Comparison of ENCODE assay signal across 21 mouse cellular contexts in the genomic region with DNA sequence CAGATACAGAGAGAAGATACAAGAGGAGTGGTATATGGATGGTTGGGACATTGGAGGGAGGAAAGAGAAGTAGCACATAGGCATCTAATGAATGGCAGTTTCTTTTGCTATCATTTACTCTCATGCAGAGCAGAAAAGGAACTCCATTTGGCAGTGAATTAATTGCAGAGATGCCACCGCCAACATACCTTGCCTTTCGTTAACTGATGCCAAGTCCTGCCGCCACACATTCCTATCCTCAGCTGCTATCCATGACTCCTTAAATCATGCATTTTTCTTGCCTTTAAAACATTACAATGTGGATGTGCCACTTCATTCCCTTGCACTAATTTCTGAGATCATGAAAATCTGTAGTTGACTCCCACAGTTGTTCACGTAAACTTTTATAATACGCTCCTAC.
DNase-seq lines count a peak whose midpoint lies in the region; ATAC-seq lines count a peak whose summit lies in the region.
"Had no signal": no experiment of that assay in that cellular context is flagged by ENCODE, and none has a peak within 500 bp of the region (broad histone marks: within the 10 kb centered on the region; RNA-seq: fewer than 3 reads in every experiment).

No protein-coding gene starts in this region.

- H3K9me3 ChIP-seq in forebrain, embryonic 14.5 days (replicated peaks; ENCODE audit: control insufficient read depth, low read length), result no peaks in the 10 kb centered on the region
- H3K9me3 ChIP-seq in forebrain, embryonic 11.5 days (ENCODE audit: control insufficient read depth, low read length), result no peaks in the 10 kb centered on the region
- H3K9me3 ChIP-seq: forebrain, embryonic 10.5 days; forebrain, embryonic 15.5 days; hindbrain, embryonic 12.5 days; hindbrain, embryonic 15.5 days had no signal

- no peak overlapping the region for H3K9ac ChIP-seq in forebrain, embryonic 14.5 days (ENCODE audit: low read length)
- no peak overlapping the region for H3K9ac ChIP-seq in forebrain, embryonic 11.5 days (ENCODE audit: low read length)
- H3K9ac ChIP-seq: forebrain, embryonic 15.5 days; hindbrain, embryonic 12.5 days; hindbrain, embryonic 15.5 days had no signal

- peak; percentile 13 for DNase-seq in forebrain, embryonic 14.5 days (ENCODE audit: low spot score)
- DNase-seq in forebrain, embryonic 11.5 days (ENCODE audit: low spot score), result no peak
- DNase-seq in right cerebral cortex, adult 18-20 months, result peak; percentile 13
- no peak for DNase-seq in right cerebral cortex, postnatal 14 days
- DNase-seq in telencephalon, adult 2 months (ENCODE audit: low read depth, low spot score), result peak; percentile 27
- DNase-seq in adrenal gland, postnatal 4 days (ENCODE audit: low spot score in 2 of 2), result no peak
- DNase-seq: adrenal gland, adult 2 months; adrenal gland, postnatal 14 days; cerebellum, adult 11 months; cerebellum, adult 9-10 months; cerebellum, postnatal 36 days; gastrocnemius, adult 2 months; gastrocnemius, postnatal 14 days; heart, adult 11 months had no signal

- WGBS in forebrain, embryonic 14.5 days, result 89% methylated on average over 5 of the region's 5 CpGs
- 96% methylated on average over 5 of the region's 5 CpGs for WGBS in forebrain, embryonic 11.5 days

- ATAC-seq in forebrain, embryonic 14.5 days, result no peak
- no peak for ATAC-seq in forebrain, embryonic 11.5 days (replicated peaks; ENCODE audit: low FRiP score)
- ATAC-seq: CD4-positive, CD25-positive, alpha-beta regulatory T cell, adult 4 months; forebrain, embryonic 15.5 days; intestine, postnatal 0 days had no signal

- H3K4me3 ChIP-seq in forebrain, embryonic 14.5 days (ENCODE audit: low read depth, low read length), result no peak overlapping the region
- H3K4me3 ChIP-seq in forebrain, embryonic 11.5 days (ENCODE audit: low read depth, low read length), result no peak overlapping the region
- H3K4me3 ChIP-seq: forebrain, embryonic 10.5 days; forebrain, embryonic 15.5 days; gastrocnemius, adult 2 months; hindbrain, embryonic 12.5 days; hindbrain, embryonic 15.5 days had no signal

- no peaks in the 10 kb centered on the region for H3K36me3 ChIP-seq in forebrain, embryonic 14.5 days (ENCODE audit: control insufficient read depth, insufficient read depth, low read length)
- no peaks in the 10 kb centered on the region for H3K36me3 ChIP-seq in forebrain, embryonic 11.5 days (ENCODE audit: control insufficient read depth, insufficient read depth, low read length)
- H3K36me3 ChIP-seq: forebrain, embryonic 10.5 days; forebrain, embryonic 15.5 days; hindbrain, embryonic 12.5 days; hindbrain, embryonic 15.5 days had no signal

- no peaks in the 10 kb centered on the region for H3K4me1 ChIP-seq in forebrain, embryonic 14.5 days (ENCODE audit: control insufficient read depth, insufficient read depth, low read length)
- H3K4me1 ChIP-seq in forebrain, embryonic 11.5 days (replicated peaks; ENCODE audit: control insufficient read depth, insufficient read depth, low read length), result no peaks in the 10 kb centered on the region
- H3K4me1 ChIP-seq: forebrain, embryonic 10.5 days; forebrain, embryonic 15.5 days; hindbrain, embryonic 12.5 days; hindbrain, embryonic 15.5 days had no signal

- H3K27ac ChIP-seq in forebrain, embryonic 14.5 days (ENCODE audit: low read depth, low read length), result no peak overlapping the region
- H3K27ac ChIP-seq in forebrain, embryonic 11.5 days (ENCODE audit: low read depth, low read length), result no peak overlapping the region
- H3K27ac ChIP-seq: forebrain, embryonic 10.5 days; forebrain, embryonic 15.5 days; gastrocnemius, adult 2 months; hindbrain, embryonic 12.5 days; hindbrain, embryonic 15.5 days had no signal

- H3K27me3 ChIP-seq in forebrain, embryonic 14.5 days (replicated peaks; ENCODE audit: control insufficient read depth, insufficient read depth, low read length), result no peaks in the 10 kb centered on the region
- H3K27me3 ChIP-seq in forebrain, embryonic 11.5 days (ENCODE audit: control insufficient read depth, insufficient read depth, low read length), result no peaks in the 10 kb centered on the region
- H3K27me3 ChIP-seq: forebrain, embryonic 15.5 days; hindbrain, embryonic 12.5 days; hindbrain, embryonic 15.5 days had no signal

- H3K4me2 ChIP-seq in forebrain, embryonic 14.5 days (ENCODE audit: low read length), result no peak overlapping the region
- H3K4me2 ChIP-seq in forebrain, embryonic 11.5 days (ENCODE audit: low read depth, low read length, severe bottlenecking), result no peak overlapping the region
- H3K4me2 ChIP-seq: forebrain, embryonic 15.5 days; heart, embryonic 11.5 days; hindbrain, embryonic 12.5 days; hindbrain, embryonic 15.5 days had no signal

Comparison
In these comparisons a context has a peak if more than half of its experiments do, and no peak if none do; other contexts are left out.
1. DNase-seq: peak in forebrain, embryonic 14.5 days (single experiment), right cerebral cortex, adult 18-20 months (single experiment) and telencephalon, adult 2 months (single experiment); none in forebrain, embryonic 11.5 days (single experiment), right cerebral cortex, postnatal 14 days (single experiment) and adrenal gland, postnatal 4 days (0 of 2).